Mouse (Mus musculus): ENCODE measurements around the gene Kcnq2. TPM values are rescaled to one million over a fixed set of nuclear protein-coding genes. Genes with fewer than 3 reads are reported as not detected.

Gene Kcnq2
- polyA plus RNA-seq, 1 experiment from 2014 or later, result 1.3 TPM

DNA sequence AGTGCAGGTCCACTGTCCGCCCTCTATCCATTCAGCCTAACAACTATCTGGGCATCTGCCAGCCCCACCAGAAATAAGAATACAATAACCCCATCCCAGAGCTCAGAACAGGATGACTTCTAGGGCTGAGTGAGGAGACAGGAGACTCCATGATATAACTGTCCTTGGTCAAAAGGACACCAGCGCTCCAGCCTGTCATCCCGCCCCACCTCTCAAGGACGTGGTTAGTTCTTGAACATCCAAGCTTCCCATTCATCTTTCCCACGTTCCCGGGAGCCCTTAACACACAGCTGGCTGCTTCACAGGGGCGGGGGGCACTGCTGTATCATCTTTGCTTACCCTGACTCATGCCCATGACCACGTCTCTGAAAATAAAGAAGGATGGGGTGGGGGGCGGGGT lies 86.1 kb downstream of the Kcnq2 start:
- no peak overlapping the region for H3K9ac ChIP-seq
- peaks cover 12% of the 10 kb centered on the region for H3K27me3 ChIP-seq (replicated peaks)
- H3K4me2 ChIP-seq (replicated peaks), result no peak overlapping the region
- no peak overlapping the region for H3K4me3 ChIP-seq (replicated peaks)
- no peaks in the 10 kb centered on the region for H3K9me3 ChIP-seq
- no peak overlapping the region for H3K27ac ChIP-seq
- 82% methylated on average over 9 of the region's 9 CpGs for WGBS
- H3K4me1 ChIP-seq (replicated peaks), result no peaks in the 10 kb centered on the region
- no peak for ATAC-seq
- no peaks in the 10 kb centered on the region for H3K36me3 ChIP-seq

DNA sequence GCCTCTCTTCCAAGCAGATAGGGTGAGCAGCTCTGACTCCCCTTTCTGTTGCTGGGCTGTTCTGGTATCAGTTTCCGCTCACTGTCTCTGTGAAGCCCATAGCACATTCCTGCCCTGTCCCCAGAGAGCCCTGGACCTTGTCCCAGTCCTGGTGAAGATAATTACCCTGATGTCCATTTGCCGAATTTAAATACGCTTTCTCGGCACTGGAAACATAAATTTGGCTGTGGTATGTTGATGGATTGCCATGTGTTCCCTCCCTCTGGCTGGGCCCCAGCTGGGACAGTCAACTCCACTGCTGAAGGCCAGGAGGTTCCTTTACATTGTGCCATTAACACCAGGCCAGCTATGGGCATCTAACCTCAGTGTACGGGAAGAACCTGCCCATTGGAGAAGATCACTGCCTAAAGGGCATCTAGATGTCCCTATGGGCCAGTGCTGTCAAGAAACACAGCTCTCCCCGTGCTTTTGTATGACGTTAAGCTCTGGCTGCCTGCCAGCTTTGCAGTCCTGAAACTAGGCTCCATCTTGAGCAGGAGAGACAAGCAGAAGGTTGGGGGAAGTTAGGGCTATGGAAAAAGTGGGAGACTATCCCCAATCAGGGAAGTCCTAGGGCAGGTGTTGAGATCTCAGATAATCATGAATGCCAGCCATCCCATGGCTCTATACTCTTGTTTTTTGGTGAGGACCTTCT lies 86.7 kb downstream of the Kcnq2 start:
- Histone ChIP-seq H3K36me3 (no peaks in the 10 kb centered on the region), H3K27ac (no peak overlapping the region), H3K9ac (no peak overlapping the region), H3K27me3 (replicated peaks) (peaks cover 12% of the 10 kb centered on the region), H3K9me3 (no peaks in the 10 kb centered on the region), H3K4me3 (replicated peaks) (no peak overlapping the region), H3K4me1 (replicated peaks) (no peaks in the 10 kb centered on the region), H3K4me2 (replicated peaks) (no peak overlapping the region)
- 52% methylated on average over 7 of the region's 7 CpGs for WGBS
- ATAC-seq, result no peak

GRCm38 (mm10) chr2:181044001-181044400 lies 91.1 kb downstream of the Kcnq2 start:
- peaks cover 6% of the 10 kb centered on the region for H3K4me1 ChIP-seq (replicated peaks)
- H3K4me2 ChIP-seq (replicated peaks), result no peak overlapping the region
- 32% methylated on average over 3 of the region's 3 CpGs for WGBS
- peaks cover 30% of the 10 kb centered on the region for H3K27me3 ChIP-seq (replicated peaks)
- H3K36me3 ChIP-seq, result no peaks in the 10 kb centered on the region
- no peak for ATAC-seq
- no peaks in the 10 kb centered on the region for H3K9me3 ChIP-seq
- H3K27ac ChIP-seq, result no peak overlapping the region
- H3K4me3 ChIP-seq (replicated peaks), result no peak overlapping the region
- no peak overlapping the region for H3K9ac ChIP-seq

GRCm38 (mm10) chr2:181043437-181043836 lies 91.7 kb downstream of the Kcnq2 start, which contains the start of gene Chrna4:
Chrna4 (minus strand) TSS chr2:181043546.
- Histone ChIP-seq H3K9ac (no peak within 1 kb of the TSS), H3K4me1 (replicated peaks) (peaks cover 8% of the 10 kb centered on the region), H3K27me3 (replicated peaks) (peaks cover 36% of the 10 kb centered on the region), H3K4me2 (replicated peaks) (no peak within 1 kb of the TSS), H3K4me3 (replicated peaks) (no peak within 1 kb of the TSS), H3K9me3 (no peaks in the 10 kb centered on the region), H3K27ac (no peak within 1 kb of the TSS), H3K36me3 (no peaks in the 10 kb centered on the region)
- 42% methylated on average over 3 of the region's 3 CpGs for WGBS
- peak; percentile 43; the same call in 1 of the 2 replicates for ATAC-seq

DNA sequence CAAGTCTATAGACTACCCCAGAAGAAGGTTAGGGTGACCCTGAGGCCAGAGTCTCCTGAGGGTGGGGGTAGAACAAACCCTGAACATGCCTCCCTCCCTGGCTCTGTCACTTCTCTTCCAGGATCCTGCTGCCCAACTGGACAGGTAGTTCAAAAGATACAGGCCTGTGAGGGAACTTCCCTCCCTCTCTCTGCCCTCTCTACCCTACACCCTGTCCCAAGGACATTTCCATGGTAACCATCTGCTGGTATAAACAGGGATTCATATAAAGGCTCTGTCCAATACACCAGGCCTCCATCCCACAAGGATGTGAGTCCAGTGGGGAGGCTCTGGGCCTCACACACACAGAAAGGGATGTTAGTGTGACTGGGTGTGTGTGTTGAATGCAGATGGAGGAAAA lies 92.7 kb downstream of the Kcnq2 start:
- no peak overlapping the region for H3K9ac ChIP-seq
- H3K27me3 ChIP-seq (replicated peaks), result peaks cover 46% of the 10 kb centered on the region

GRCm38 (mm10) chr2:181041941-181042340 lies 93.2 kb downstream of the Kcnq2 start:
- Histone ChIP-seq H3K4me3 (replicated peaks) (no peak overlapping the region), H3K27ac (no peak overlapping the region), H3K36me3 (no peaks in the 10 kb centered on the region), H3K9ac (no peak overlapping the region), H3K4me2 (replicated peaks) (no peak overlapping the region), H3K9me3 (no peaks in the 10 kb centered on the region), H3K4me1 (replicated peaks) (peaks cover 8% of the 10 kb centered on the region), H3K27me3 (replicated peaks) (peaks cover 47% of the 10 kb centered on the region)
- ATAC-seq, result no peak
- 16% methylated on average over 7 of the region's 7 CpGs for WGBS

More for the DNA sequence above, 92.7 kb downstream of the Kcnq2 start:
- Histone ChIP-seq H3K36me3 (no peaks in the 10 kb centered on the region), H3K4me1 (replicated peaks) (peaks cover 8% of the 10 kb centered on the region), H3K27ac (no peak overlapping the region), H3K9me3 (no peaks in the 10 kb centered on the region), H3K4me3 (replicated peaks) (no peak overlapping the region), H3K4me2 (replicated peaks) (no peak overlapping the region)
- no peak for ATAC-seq

- Histone ChIP-seq H3K27me3 (replicated peaks) (peaks cover 62% of the 10 kb centered on the region), H3K4me1 (replicated peaks) (peaks cover 8% of the 10 kb centered on the region), H3K4me3 (replicated peaks) (peak overlapping the region; percentile 53), H3K4me2 (replicated peaks) (peak overlapping the region; percentile 93), H3K9ac (peak overlapping the region; percentile 41; the same call in 1 of the 2 replicates), H3K36me3 (no peaks in the 10 kb centered on the region), H3K9me3 (no peaks in the 10 kb centered on the region), H3K27ac (no peak overlapping the region)
- no peak; the same call in 1 of the 2 replicates for ATAC-seq
- WGBS, result under 1% methylated on average over 16 of the region's 16 CpGs
These were observed 95.8 kb downstream of the Kcnq2 start for GRCm38 (mm10) chr2:181039356-181039680.

GRCm38 (mm10) chr2:181038644-181039355 lies 96.3 kb downstream of the Kcnq2 start:
- no peaks in the 10 kb centered on the region for H3K36me3 ChIP-seq
- peak; percentile 52 for ATAC-seq
- H3K27me3 ChIP-seq (replicated peaks), result peaks cover 62% of the 10 kb centered on the region
- H3K9ac ChIP-seq, result peak overlapping the region; percentile 41
- peak overlapping the region; percentile 53 for H3K4me3 ChIP-seq (replicated peaks)
- under 1% methylated on average over 62 of the region's 63 CpGs for WGBS
- H3K4me2 ChIP-seq (replicated peaks), result peak overlapping the region; percentile 93
- H3K9me3 ChIP-seq, result no peaks in the 10 kb centered on the region
- peaks cover 8% of the 10 kb centered on the region for H3K4me1 ChIP-seq (replicated peaks)
- H3K27ac ChIP-seq, result no peak overlapping the region

DNA sequence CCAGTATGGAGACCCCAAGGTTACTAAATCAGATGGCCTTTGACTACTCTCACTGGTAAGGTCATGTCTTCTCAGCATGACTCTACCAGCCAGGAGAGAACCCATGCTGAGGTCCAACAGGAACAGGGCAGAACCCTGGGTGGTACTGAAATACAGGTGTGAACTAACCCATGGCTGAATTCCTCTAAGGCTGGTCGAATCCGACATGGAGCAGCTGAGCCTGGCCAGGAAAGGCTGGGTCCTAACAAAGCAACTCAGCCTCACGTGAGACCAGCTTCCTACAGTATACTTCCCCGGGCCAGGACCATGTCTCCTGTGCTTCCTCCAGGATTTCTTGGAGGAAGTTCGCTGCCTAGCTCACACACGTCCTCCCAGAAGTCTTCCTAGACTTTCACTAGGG lies 98.5 kb downstream of the Kcnq2 start:
- Histone ChIP-seq H3K27me3 (replicated peaks) (peaks cover 62% of the 10 kb centered on the region), H3K27ac (no peak overlapping the region), H3K36me3 (no peaks in the 10 kb centered on the region), H3K4me2 (replicated peaks) (no peak overlapping the region), H3K4me3 (replicated peaks) (no peak overlapping the region), H3K4me1 (replicated peaks) (peaks cover 8% of the 10 kb centered on the region), H3K9me3 (no peaks in the 10 kb centered on the region), H3K9ac (no peak overlapping the region)
- 73% methylated on average over 6 of the region's 6 CpGs for WGBS
- ATAC-seq, result no peak

DNA sequence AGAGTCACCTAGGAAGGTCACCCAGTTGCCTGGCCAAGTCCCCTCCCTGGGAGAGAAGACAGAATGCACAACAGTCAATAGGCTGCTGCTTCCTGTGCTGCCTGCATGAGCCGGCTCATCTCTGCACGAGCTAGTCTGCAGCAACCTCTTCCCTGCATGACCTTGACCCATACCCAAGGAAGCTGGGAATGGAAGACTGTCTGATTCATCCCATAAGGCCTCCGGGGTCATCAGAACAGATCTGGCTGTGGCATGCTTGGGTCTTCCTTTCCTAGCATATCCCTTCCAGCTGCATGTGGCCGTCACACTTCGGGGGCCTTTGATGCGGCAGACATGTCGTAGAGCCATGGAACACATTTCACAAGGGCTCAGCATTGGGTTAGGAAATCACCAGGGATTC lies 99.9 kb downstream of the Kcnq2 start:
- no peak overlapping the region for H3K4me3 ChIP-seq (replicated peaks)
- no peak overlapping the region for H3K4me2 ChIP-seq (replicated peaks)
- ATAC-seq, result no peak
- H3K9ac ChIP-seq, result no peak overlapping the region
- WGBS, result 80% methylated on average over 7 of the region's 7 CpGs
- peaks cover 48% of the 10 kb centered on the region for H3K27me3 ChIP-seq (replicated peaks)
- H3K27ac ChIP-seq, result no peak overlapping the region
- H3K9me3 ChIP-seq, result no peaks in the 10 kb centered on the region
- H3K4me1 ChIP-seq (replicated peaks), result peaks cover 8% of the 10 kb centered on the region
- H3K36me3 ChIP-seq, result no peaks in the 10 kb centered on the region

DNA sequence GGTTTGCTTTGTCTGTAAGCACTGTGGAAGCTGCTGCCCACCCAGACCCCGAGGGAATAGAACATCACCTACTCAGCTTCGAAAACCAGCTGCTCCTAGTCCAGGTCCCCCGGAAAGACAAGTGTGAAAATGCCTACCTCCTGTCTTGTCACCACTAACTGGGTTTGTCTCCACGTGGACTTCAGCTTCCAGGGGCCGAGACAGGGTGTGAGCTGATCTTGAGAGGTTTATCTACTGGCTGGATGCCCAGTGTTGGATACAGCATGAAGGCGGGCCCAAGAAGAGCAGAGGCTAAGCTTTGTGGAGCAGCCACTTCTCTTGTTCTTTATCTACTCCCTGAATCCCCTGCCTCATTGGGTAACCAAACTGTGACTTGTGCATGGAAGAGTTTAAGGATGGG lies 101.8 kb downstream of the Kcnq2 start:
- ATAC-seq, result no peak
- Histone ChIP-seq H3K4me2 (replicated peaks) (no peak overlapping the region), H3K27me3 (replicated peaks) (peaks cover 30% of the 10 kb centered on the region), H3K4me3 (replicated peaks) (no peak overlapping the region), H3K36me3 (no peaks in the 10 kb centered on the region), H3K4me1 (replicated peaks) (no peaks in the 10 kb centered on the region), H3K9me3 (no peaks in the 10 kb centered on the region), H3K9ac (no peak overlapping the region), H3K27ac (no peak overlapping the region)
- WGBS, result 59% methylated on average over 6 of the region's 6 CpGs

- Histone ChIP-seq H3K9me3 (no peaks in the 10 kb centered on the region), H3K27me3 (replicated peaks) (peaks cover 21% of the 10 kb centered on the region), H3K4me3 (replicated peaks) (no peak overlapping the region), H3K4me1 (replicated peaks) (no peaks in the 10 kb centered on the region), H3K27ac (no peak overlapping the region), H3K9ac (no peak overlapping the region), H3K36me3 (no peaks in the 10 kb centered on the region), H3K4me2 (replicated peaks) (no peak overlapping the region)
- no peak for ATAC-seq
- WGBS, result 43% methylated on average over 5 of the region's 5 CpGs
These were observed 102.7 kb downstream of the Kcnq2 start for GRCm38 (mm10) chr2:181032407-181032806.

Measured in intestine, embryonic 15.5 days (tissue).